Mouse (Mus musculus) layer of hippocampus, adult 2 months (tissue): ENCODE results near the gene Bcas3. TPM values are rescaled to one million over a fixed set of nuclear protein-coding genes. Genes with fewer than 3 reads are reported as not detected.
A peak's percentile ranks its signal among the peaks of the same experiment; 100 is the strongest.

Experiments used
- DNase-seq, 2 experiments: peaks; one replicate each; pipeline ENCODE4 v3.0.0; 2022; ENCODE audit warnings: low spot score in 2 of 2
- H3K27ac ChIP-seq: fragments of 200-600 bp; 2 replicates; pipeline ENCODE4 v1.8.1; 2022
- H3K4me3 ChIP-seq: fragments of 200-600 bp; 2 replicates; pipeline ENCODE4 v1.8.1; 2022; ENCODE audit warnings: mild to moderate bottlenecking
- CTCF ChIP-seq: fragments of 200-600 bp; conservative IDR thresholded peaks from 2 replicates; pipeline ENCODE4 v1.8.1; 2022; ENCODE audit warnings: antibody characterized with exemption, mild to moderate bottlenecking, moderate library complexity
- long read RNA-seq, 2 experiments: library from polyadenylated mRNA; stranded (forward); transcript quantifications; one replicate each; pipeline ENCODE4 v2.0.0; 2021; ENCODE audit warnings: borderline mapping rate in 2 of 2
- total RNA-seq, 2 experiments: library from RNA; stranded (reverse); gene quantifications; 2 replicates each; pipeline ENCODE4 v1.2.3; 2021

Gene Bcas3
- 10 to 100 TPM; 67.6 to 75.1 TPM for total RNA-seq
- long read RNA-seq, experiment 1, partial matches to known transcripts = 1 of 1 reads
- long read RNA-seq, experiment 1, other reads (novel, unspliced or antisense) = 0 of 1 reads
- long read RNA-seq, experiment 2, partial matches to known transcripts = 2 of 6 reads
- long read RNA-seq, experiment 2, other reads (novel, unspliced or antisense) = 4 of 6 reads

GRCm38 (mm10) chr11:85352539-85353380, at the start of gene Bcas3:
Bcas3 (plus strand) TSS chr11:85353167.
- peak within 1 kb of the TSS; percentile 91 for H3K27ac ChIP-seq
- peak within 1 kb of the TSS; percentile 86 for H3K4me3 ChIP-seq

DNA sequence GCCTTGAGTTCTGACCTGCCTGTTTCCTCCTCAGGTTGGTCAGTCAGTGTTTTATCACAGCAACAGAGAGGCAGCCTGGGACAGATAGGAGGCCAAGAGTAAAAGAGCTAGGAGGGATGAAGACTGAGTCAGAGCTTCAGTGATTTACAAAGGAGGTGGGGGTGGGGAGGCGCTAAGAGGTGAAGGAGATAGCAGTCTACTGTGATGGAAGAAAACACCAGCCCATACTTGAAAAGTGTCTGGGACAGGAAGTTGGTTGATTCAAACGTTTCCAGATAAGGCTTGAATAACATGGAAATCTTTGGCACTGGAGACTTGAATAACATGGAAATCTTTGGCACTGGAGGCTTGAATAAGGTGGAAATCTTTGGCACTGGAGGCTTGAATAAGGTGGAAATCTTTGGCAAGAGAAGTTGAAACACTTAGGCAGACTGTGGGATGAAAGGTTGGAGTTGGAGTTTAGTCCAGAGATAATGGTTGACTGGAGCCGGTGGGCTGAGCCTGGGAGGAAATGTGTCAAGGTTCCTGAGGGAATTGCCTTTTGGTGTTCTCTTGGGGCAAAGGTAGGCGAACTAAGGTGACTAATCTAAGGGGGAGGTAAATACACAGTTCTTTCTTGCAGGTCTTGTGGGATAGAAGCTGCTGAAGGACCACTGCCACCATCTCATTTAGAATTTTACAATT, 46.2 kb upstream of the Bcas3 start:
- no peak for TF ChIP-seq CTCF
- no peak for DNase-seq
- H3K4me3 ChIP-seq = no peak overlapping the region
- no peak overlapping the region for H3K27ac ChIP-seq

More at GRCm38 (mm10) chr11:85352539-85353380, at the start of gene Bcas3:
- no peak for TF ChIP-seq CTCF
- DNase-seq = peak; percentile 98 to 99

- no peak overlapping the region for H3K27ac ChIP-seq
- no peak overlapping the region for H3K4me3 ChIP-seq
- no peak for DNase-seq
- TF ChIP-seq CTCF = peak; percentile 32; the same call in 1 of the 2 replicates
These were observed 44.2 kb upstream of the Bcas3 start for GRCm38 (mm10) chr11:85308799-85309198.

DNA sequence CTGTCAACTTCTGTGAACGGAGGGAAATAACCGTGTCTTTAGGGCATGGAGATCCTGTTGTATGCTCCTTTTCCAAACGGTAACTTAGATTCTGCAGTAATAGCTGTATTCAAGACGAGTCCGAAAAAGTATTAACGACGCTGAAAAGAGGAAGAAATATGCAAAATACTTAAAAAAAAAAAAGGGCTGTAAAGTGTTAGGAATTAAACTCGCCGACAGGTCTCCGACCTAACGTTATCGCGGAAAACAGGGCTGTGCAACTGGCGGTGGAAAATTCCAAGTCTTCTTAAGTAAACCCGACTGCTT, 42.6 kb upstream of the Bcas3 start:
- TF ChIP-seq CTCF = no peak

GRCm38 (mm10) chr11:85310713-85311574, 42.0 kb upstream of the Bcas3 start, which contains the start of gene Ppm1d:
Ppm1d (plus strand) TSS chr11:85311244.
- peak; percentile 96 to 99 for DNase-seq
- Histone ChIP-seq H3K27ac (peak within 1 kb of the TSS; percentile 96), H3K4me3 (peak within 1 kb of the TSS; percentile 94)
- TF ChIP-seq CTCF = no peak

More for the DNA sequence above, 42.6 kb upstream of the Bcas3 start:
- peak overlapping the region; percentile 94 for H3K4me3 ChIP-seq
- no peak for DNase-seq
- peak overlapping the region; percentile 96 for H3K27ac ChIP-seq

DNA sequence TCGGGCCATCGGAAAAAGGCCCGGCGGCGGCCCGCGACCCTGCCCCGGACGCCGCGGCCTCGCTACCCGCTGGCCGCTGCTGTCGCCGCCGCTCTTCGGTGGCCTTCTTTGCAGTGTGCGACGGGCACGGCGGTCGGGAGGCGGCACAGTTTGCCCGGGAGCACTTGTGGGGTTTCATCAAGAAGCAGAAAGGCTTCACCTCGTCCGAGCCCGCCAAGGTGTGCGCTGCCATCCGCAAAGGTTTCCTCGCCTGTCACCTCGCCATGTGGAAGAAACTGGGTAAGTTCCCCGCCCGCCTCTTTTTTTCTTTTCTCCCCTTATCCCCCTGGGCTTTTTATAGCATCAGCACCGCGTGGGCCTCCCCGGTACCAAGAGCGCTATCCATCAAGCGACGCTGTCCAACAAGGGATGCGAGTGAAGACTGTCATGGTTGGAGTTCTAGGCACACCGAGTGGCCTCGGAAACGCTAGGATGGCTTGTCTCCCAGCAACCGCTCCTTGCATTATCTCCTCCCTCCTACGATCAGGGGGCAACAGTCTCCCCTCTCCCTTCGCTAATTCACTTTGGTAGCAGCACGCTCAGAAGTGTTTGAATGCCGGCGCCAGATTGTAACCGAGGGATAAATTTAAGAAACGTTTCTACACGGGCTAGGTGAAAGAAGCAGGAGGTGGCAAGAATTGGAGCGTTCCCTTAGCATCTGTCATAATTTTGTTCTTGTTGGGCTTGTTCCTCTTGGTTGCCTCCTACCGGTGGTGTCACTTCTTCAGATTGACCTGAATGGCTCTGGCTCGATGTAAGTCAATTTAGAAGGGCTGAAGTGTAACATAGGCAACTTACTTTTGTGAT, 41.1 kb upstream of the Bcas3 start:
- peak; percentile 17 to 21 for DNase-seq
- peak overlapping the region; percentile 88 for H3K27ac ChIP-seq
- TF ChIP-seq CTCF = peak; percentile 71
- peak overlapping the region; percentile 94 for H3K4me3 ChIP-seq

DNA sequence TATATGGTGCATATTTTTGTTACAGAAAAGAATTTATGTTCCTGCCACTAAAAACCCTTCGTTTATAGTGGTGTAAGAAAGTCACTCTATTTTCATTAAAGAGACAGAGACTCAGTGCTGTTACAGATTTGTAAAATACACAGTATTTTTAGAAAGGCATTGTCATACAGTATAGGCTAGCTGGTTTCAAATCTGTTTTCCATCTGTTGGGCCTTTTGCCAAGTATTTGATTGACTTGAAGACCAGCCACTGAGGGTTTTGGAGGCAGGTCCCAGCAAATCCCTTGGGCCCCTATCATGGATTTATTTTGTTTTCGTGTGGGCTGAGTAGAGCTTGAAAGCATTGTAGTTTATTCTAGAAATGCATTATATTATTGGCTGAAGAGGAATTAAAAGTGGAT, 40.1 kb upstream of the Bcas3 start:
- peak; percentile 79 to 84 for DNase-seq
- no peak for TF ChIP-seq CTCF
- Histone ChIP-seq H3K27ac (peak overlapping the region; percentile 88), H3K4me3 (peak overlapping the region; percentile 94)

GRCm38 (mm10) chr11:85313361-85313760, 39.6 kb upstream of the Bcas3 start:
- TF ChIP-seq CTCF = no peak
- no peak for DNase-seq
- no peak overlapping the region for H3K27ac ChIP-seq
- peak overlapping the region; percentile 94 for H3K4me3 ChIP-seq

GRCm38 (mm10) chr11:85323567-85324330, 29.2 kb upstream of the Bcas3 start:
- Histone ChIP-seq H3K4me3 (no peak overlapping the region), H3K27ac (no peak overlapping the region)
- DNase-seq = no peak
- no peak for TF ChIP-seq CTCF

DNA sequence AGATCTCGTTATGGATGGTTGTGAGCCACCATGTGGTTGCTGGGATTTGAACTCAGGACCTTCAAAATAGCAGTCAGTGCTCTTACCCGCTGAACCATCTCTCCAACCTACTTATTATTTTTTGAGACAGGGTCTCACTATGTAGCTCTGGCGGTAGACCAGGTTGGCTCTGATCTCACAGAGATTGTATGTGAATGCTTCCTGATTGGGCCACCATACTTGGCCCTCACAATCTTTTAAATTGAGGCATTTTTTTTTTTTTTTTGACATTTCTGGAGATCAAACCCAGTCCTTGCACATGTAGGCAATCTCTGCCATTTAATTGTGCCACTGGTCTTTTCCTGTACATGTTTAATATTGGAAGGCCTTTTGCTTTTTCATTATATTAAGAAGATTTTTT, 24.2 kb upstream of the Bcas3 start:
- no peak for TF ChIP-seq CTCF

More for the DNA sequence above, 24.2 kb upstream of the Bcas3 start:
- no peak for DNase-seq
- Histone ChIP-seq H3K27ac (peak overlapping the region; percentile 44), H3K4me3 (no peak overlapping the region)
